Mouse (Mus musculus): Measurements from ENCODE around the gene Sec22b. TPM values are rescaled to one million over a fixed set of nuclear protein-coding genes. Genes with fewer than 3 reads are reported as not detected.
A peak's percentile ranks its signal among the peaks of the same experiment; 100 is the strongest.

The Sec22b gene
- total RNA-seq, 2 experiments from 2014 or later = 41.5 to 51.7 TPM

- ATAC-seq (replicated peaks; ENCODE audit: low FRiP score, low TSS enrichment, poor library complexity, severe bottlenecking) = no peak
These were observed 2.6 kb upstream of the Sec22b start for GRCm38 (mm10) chr3:97898381-97898780.

GRCm38 (mm10) chr3:97901586-97901985, 596 bp downstream of the Sec22b start:
- no peak for ATAC-seq (replicated peaks; ENCODE audit: low FRiP score, low TSS enrichment, poor library complexity, severe bottlenecking)

GRCm38 (mm10) chr3:97909737-97910136, 8.7 kb downstream of the Sec22b start:
- ATAC-seq (replicated peaks; ENCODE audit: low FRiP score, low TSS enrichment, poor library complexity, severe bottlenecking) = no peak

GRCm38 (mm10) chr3:97911093-97911492, 10.1 kb downstream of the Sec22b start:
- no peak for ATAC-seq (replicated peaks; ENCODE audit: low FRiP score, low TSS enrichment, poor library complexity, severe bottlenecking)

DNA sequence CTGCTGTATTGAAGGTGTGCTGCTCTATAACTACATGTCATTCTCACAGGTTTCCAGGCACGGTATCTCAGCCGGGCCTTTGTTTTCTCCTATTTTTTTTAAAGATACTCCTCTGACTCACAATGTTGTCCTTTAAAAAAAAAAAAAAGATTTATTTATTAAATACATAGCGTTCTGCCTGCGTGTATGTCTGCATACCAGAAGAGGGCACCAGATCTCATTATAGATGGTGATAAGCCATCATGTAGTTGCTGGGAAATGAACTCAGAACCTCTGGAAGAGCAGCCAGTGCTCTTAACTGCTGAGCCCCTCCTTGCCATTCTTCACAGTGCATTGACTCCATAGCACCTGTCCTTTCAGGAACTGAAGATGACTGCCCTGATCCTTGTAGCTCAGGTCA, 14.1 kb downstream of the Sec22b start:
- ATAC-seq (replicated peaks; ENCODE audit: low FRiP score, low TSS enrichment, poor library complexity, severe bottlenecking) = no peak; the same call in 1 of the 2 replicates

DNA sequence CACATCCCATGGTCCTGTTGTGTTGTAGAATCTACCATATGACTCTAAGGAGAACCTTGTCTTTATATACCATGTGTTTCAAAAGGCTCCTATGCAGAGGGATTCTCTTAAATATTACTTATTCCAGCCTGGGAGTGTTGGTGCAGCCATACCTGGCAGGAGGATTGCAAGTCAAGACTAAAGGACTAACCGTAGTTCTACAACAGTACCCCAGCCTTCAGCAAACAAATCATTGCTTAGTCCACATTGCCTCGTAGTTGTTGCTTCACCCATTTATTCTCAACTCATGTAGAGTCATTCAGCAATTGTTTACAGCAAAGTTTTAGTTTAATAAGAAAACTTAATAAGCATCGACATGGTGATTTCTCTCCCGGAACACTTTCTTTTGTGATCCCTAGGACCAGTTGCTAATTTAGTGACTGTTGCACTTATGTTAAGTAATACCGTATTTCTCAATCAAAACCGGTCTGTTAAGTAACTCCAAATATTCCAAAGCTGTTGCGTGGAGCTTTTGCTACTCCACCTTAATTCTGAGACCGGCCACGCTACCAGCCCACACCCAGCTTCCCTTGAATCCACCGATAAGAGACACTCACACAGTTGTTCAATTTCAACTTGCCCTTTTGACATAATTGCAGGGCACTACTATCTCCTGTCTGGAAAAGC, 18.0 kb downstream of the Sec22b start:
- ATAC-seq (replicated peaks; ENCODE audit: low FRiP score, low TSS enrichment, poor library complexity, severe bottlenecking) = no peak

GRCm38 (mm10) chr3:97925246-97925645, 24.3 kb downstream of the Sec22b start:
- no peak for ATAC-seq (replicated peaks; ENCODE audit: low FRiP score, low TSS enrichment, poor library complexity, severe bottlenecking)

GRCm38 (mm10) chr3:97927322-97927721, 26.3 kb downstream of the Sec22b start:
- ATAC-seq (replicated peaks; ENCODE audit: low FRiP score, low TSS enrichment, poor library complexity, severe bottlenecking) = no peak

DNA sequence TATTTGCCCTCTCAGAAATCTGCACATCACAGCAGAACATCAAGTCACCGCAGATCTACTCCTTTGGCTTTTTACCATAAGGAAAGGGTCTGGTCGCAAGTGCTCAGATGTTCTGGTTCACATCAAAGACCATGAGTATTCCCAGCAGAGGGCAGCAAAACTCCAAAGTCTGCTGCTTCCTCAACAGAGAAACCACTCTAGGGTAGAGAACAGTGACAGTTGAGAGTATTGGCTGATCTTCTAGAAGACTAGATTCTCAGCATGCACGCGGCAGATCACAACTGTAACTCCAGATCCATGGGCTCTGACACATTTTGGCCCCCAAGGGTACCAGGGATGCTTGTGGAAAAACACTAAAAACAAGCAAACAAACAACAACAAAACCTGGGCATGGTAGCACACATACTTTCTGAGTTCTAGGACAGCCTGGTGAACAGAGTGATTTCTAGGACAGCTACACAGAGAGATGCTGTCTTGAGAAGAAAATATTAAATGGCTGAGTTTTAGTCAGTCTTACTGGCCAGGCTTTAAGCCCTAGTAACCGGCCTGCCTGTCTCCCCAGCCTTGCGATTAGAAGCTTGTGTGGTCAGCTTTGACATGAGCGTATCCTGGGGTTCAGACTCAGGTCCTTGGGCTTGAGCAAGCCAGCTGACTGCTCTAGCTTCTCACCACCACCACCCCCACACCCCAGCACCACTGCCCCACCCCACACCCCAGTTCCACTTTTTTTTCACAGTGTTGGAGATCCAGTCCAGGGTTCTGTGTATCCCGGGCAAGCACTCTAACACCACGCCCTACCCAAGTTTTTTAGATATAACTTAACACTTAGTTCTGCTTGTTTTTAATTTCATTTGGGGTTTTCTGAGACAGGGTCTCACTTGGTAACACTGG, 28.2 kb downstream of the Sec22b start:
- peak; percentile 57 for ATAC-seq (replicated peaks; ENCODE audit: low FRiP score, low TSS enrichment, poor library complexity, severe bottlenecking)

DNA sequence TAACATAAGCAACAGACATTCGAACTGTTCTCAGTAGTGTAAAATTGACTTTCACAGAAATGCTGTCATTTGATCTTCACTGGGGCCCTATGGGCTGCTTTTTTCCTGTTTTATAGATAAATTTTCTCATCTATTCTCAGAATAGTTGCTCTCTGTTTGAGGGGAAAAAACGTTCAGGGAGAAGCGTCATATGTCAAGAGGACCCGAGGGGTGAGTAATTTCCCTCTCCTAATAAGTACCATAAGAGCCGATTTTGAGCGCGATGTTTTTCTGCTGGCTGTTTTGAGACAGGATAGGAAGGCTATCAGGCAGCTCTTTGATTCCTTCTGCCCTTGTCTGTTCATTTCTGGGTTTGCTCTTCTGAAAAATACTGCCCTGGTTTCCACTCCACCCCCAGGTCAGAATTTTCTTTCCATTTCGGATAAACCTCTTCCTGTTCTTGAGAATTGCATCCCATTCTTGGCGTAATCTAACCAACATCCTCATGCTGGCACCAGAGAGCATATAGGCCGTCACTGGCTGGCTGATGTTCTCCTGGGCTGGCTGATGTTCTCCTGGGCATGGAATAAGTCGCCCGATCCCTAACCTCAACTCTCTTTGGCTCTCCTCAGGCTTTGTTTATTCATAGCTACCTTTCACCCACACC, 29.3 kb downstream of the Sec22b start:
- ATAC-seq (replicated peaks; ENCODE audit: low FRiP score, low TSS enrichment, poor library complexity, severe bottlenecking) = no peak

DNA sequence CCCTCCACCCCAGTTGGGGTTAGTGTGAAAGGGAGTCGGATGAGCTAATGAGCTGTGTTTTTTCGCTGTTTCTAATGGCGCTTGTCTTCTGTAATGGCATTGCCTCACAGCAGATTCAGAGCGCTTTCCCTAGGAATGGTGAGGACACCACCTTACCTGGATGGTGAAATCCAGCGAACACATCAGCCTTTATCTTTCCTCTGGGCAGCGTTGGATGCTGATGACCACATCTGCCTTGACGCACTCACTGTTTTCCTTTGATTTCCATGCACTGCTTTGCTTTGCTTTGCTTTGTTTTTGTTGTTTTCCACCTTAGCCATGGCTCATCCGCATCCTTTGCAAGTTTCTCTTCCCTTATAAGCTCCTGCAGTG, 29.8 kb downstream of the Sec22b start:
- no peak for ATAC-seq (replicated peaks; ENCODE audit: low FRiP score, low TSS enrichment, poor library complexity, severe bottlenecking)

DNA sequence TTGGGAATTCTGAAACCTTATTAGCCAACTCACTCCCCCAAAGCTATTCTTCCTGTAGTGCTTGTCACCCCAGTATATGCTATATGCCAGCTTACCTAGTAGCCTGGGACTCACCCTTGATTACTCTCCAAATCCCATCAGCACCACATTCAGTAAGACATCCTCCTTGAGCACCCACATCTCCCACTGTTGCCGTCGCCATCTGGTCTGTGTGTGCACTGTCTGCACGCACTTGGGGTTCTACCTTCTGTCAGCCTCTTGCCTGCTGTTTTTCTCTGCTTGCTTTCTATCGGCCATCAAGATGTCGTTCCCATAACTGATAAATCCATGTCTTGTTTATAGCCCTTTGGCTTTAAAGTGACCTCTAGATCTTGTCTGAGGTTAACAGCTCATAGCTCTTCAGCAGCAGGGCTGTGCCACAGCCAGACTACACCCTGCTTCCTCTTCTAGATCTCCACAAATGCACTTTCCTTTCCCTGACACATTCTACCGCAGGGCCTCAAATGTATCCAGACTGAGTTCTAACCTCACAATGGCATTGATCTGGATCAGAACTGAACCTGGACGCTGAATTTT, 30.4 kb downstream of the Sec22b start:
- ATAC-seq (replicated peaks; ENCODE audit: low FRiP score, low TSS enrichment, poor library complexity, severe bottlenecking) = no peak

DNA sequence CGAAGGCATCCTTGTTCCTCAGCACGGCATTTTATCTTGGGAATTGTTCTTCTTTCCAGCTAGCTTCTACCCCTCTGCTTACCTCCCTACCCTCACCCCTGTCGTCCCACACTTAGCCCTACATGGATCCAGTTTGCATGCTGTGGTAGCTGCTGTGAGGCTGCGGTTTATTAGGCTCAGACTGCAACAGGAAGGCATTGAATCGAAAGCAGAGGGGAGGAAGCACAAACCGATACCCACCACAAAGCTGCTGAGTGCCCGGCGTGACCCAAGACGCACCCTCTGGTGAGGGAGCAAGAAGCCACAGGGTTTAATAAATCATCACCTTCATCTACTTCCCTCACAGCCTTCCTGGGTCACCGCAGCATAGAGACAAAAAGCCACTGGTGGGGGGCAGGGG, 31.1 kb downstream of the Sec22b start:
- ATAC-seq (replicated peaks; ENCODE audit: low FRiP score, low TSS enrichment, poor library complexity, severe bottlenecking) = peak; percentile 4; the same call in 1 of the 2 replicates

- ATAC-seq (replicated peaks; ENCODE audit: low FRiP score, low TSS enrichment, poor library complexity, severe bottlenecking) = no peak
These were observed 31.8 kb downstream of the Sec22b start for GRCm38 (mm10) chr3:97932771-97933170.

DNA sequence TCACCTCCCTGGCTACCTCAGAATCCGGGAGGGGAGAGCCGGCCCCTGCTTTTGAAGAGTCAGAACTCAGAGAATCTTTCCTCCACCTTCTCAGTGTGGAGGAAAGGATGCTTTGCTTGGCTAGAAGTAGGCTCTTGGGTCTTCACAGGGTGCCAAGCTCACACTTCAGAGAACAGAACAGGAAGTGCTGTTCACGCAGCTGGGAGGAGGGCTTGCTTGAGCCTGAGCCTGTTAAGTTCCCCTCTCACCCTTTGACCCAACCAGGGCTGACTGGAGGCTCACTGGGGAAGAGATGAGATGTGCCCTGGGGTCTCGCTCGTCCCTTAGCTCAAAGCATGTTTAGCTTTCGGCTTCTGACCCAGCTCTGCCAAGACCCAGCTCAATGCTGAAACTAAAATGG, 32.3 kb downstream of the Sec22b start:
- no peak for ATAC-seq (replicated peaks; ENCODE audit: low FRiP score, low TSS enrichment, poor library complexity, severe bottlenecking)

GRCm38 (mm10) chr3:97933811-97934210, 32.8 kb downstream of the Sec22b start:
- no peak for ATAC-seq (replicated peaks; ENCODE audit: low FRiP score, low TSS enrichment, poor library complexity, severe bottlenecking)

- ATAC-seq (replicated peaks; ENCODE audit: low FRiP score, low TSS enrichment, poor library complexity, severe bottlenecking) = no peak
These were observed 33.6 kb downstream of the Sec22b start for GRCm38 (mm10) chr3:97934331-97935300.

DNA sequence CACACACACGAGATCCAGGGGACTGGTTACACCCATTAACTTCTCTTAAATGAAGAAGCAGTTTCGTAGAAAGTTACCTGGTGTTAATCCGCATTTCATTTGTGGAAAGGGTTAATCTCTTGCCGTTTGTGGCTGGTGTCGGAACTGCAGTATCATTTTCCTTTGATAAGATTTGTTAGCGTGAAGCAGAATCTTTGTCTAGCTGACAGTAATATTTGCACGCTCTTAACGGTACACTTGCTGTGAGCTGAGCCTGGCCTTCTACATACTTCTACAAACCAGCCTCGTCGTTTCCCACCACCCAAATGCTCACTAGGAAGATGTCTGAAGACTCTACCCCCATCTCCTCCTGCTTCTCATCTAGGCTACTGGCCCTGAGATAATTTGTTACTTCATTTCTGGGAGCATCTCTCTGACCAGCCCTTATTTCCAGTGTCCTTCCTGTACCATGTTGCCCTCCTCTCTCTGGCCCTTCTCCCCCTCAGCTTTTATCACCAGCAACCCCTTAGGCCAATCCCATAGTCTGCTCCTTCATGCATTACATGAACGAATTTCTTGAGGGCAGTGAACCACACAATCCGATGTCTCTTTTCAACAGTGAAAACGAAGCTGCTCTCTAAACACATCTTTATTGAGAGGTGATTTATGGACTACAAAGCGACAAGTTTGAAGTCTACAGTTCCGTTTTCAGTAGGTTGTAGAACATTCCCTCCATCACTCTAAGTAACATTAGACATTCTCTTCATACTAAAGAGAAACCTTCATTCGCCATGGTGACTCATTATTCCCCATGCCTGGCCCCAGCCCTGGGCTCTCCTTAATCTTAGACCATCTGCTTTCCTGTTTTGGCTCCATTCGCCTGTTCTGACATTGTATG, 36.3 kb downstream of the Sec22b start:
- ATAC-seq (replicated peaks; ENCODE audit: low FRiP score, low TSS enrichment, poor library complexity, severe bottlenecking) = peak; percentile 48
